Mouse (Mus musculus) spleen, postnatal 14 days (tissue): ENCODE measurements around the gene Tnk2.

ENCODE experiments used
- DNase-seq, 2 experiments: peaks; one replicate each; pipeline ENCODE4 v3.0.0; 2021 to 2022; ENCODE audit warnings: low spot score in 2 of 2

Tnk2 gene

GRCm38 (mm10) chr16:32712202-32712601 is 68.5 kb downstream of the Tnk2 start:
- no peak for DNase-seq

GRCm38 (mm10) chr16:32713556-32713955 is 69.9 kb downstream of the Tnk2 start:
- DNase-seq, result no peak

GRCm38 (mm10) chr16:32715364-32715763 is 71.7 kb downstream of the Tnk2 start:
- no peak for DNase-seq

GRCm38 (mm10) chr16:32723163-32723562 is 79.5 kb downstream of the Tnk2 start:
- no peak for DNase-seq

- DNase-seq, result no peak
These were observed 80.1 kb downstream of the Tnk2 start for GRCm38 (mm10) chr16:32723767-32724166.

- no peak for DNase-seq
These were observed 80.6 kb downstream of the Tnk2 start for GRCm38 (mm10) chr16:32724259-32724658.

GRCm38 (mm10) chr16:32726501-32726900 is 82.8 kb downstream of the Tnk2 start:
- no peak for DNase-seq

GRCm38 (mm10) chr16:32728240-32728639 is 84.6 kb downstream of the Tnk2 start:
- DNase-seq, result no peak

GRCm38 (mm10) chr16:32728730-32729129 is 85.1 kb downstream of the Tnk2 start:
- no peak for DNase-seq
